Mouse (Mus musculus): ENCODE results near the gene Vdr.

Gene Vdr

DNA sequence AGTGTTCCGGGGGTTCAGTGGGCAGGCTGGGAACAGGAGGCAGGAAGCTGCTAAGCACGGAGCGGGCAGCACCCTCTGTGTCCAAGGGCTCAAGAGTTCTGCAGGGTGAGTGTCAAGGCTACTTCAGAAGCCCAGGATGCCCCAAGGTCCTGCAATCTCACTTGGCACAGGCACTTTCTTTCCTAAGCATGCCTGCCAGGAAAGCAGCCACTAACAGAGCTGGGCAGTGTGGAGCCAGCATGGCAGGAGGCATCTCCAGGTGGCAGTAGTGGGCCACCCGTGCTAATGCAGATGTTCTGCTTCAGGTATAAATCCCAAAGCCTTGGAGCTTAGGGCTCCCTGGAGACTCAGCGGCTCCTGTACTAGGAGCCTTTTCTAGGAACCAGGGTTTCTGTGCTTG, 100.5 kb downstream of the Vdr start:
- DNase-seq (ENCODE audit: low spot score): no peak

DNA sequence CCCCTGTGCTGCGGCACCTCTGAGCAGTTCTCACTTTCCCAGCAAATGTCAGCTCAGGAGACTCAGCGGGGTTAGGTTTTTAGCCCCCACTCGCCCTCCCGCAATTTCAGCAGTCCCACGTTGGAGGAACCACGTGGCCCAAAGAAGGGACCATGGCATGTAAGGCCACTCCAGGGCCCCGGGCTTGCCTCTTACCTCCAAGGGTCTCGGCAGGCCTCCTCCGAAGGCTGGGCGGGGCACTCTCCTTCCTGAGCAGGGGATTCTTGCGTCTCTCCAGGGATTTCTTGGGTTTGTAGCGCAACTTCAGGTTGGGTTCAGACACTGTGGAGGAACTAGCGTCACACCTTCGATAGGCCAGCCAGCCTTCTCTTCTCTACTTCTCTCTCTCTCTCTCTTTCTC, 101.2 kb downstream of the Vdr start:
- DNase-seq (ENCODE audit: low spot score): no peak

DNA sequence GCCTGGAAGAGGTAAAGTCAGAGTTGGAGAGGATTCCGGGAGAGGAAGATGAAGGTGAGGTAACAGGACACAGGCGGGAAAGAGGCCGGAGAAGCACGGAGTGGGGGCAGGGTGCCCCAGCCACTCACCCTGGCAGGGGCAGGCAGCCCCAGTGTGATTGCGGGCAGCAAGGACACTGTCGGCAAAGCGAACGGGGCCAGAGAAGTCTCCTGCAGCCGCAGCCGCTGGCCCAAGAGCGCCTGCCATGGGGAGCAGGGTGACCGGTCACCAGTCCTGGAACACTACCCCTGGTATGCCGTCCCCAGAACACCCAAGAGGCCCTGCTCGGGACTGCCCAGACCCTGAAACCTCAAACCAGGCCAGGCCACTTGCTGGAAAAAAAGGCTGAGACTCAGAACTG, 101.9 kb downstream of the Vdr start:
- no peak for DNase-seq (ENCODE audit: low spot score)

DNA sequence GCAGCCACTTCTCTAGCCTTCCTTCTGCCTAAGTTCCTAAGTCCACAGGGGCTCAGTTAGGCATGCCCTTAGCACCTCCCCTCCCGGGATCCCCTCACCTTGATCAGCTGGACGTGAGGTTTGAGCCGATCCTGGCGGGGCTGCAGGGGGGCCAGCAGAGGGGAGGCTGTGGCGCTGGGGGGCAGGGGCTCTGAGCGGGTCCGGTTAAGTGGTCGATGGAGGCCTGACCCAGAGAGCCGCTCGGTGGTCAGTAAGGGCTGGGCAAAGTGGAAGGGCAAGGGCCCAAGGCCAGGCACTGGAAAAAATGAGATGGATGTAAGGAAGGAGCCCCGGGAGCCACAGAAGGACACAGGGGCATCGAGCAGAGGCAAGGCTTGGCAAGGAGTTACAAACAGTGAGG, 102.6 kb downstream of the Vdr start:
- DNase-seq (ENCODE audit: low spot score): no peak

Measured in yolk sac, embryonic 10.5 days (tissue).